Mouse (Mus musculus): ENCODE results near the gene Gm49387. TPM values are rescaled to one million over a fixed set of nuclear protein-coding genes. Genes with fewer than 3 reads are reported as not detected.

The Gm49387 gene
- not detected for polyA plus RNA-seq (2014; fragmentation: Illumina TruSeq; extraction: RNeasy Lipid Tissue Mini Kit (QIAGEN cat#74804); ENCODE audit: low replicate concordance)

DNA sequence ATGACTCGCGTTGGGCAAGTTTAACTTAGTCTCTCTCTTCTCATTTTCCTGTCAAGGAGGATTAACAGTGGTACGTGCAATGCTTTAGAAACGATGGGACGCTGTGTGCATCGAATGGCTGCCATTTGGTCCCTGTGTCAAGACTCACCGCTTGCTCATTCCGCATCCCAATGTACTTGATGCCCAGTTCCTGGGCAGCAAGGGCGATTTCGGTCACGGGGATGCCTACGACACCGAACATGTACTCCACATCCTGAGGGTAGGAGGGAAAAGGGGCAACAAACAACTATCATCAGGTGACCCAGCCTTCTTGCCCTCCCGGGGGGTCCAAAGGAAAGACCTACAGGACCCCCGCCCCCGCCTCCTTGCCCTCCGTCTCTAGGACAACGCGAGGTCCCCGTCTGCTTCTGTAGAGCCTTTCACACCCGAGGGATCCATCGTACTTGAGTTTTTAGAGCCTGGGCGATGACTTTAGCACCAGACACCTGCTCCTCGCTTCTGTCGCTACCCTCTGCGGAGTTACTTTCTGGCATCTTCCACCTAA lies at the start of gene Gm49387:
Gm49387 (minus strand) TSS at position 533 of the 544 bp plus-strand sequence.

DNA sequence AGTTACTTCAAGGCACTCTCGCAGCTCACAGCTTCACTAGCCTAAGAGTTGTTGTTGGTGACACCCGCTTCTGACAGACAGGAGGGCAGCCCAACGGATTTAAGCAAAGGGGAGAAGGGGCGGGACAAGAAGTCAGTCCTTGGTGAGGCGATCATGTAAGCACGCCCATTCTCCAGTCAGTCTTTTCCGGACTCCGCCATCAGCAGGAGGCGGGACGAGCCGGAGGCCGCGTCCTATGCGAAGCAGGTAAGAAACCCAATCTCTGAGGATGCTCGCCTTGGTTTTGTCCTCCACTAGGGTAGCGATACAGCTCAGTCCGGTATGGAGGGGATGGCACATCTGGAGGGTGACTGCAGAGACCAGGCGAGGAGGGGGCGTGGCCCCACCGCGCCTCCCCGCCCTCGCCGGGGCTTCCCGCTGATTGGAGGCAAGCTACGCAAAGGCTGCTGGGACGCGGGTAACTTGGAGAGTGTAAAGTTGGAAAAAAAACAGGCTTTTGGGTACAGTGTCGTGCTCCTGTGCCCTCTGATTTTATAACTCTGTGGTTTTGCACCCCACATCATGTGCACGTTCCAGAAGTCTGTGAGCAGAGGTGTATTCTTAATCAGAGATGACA lies 320 bp upstream of the Gm49387 start, which contains the start of the genes Btd and Hacl1:
Btd (plus strand) TSS at position 139 of the 616 bp plus-strand sequence.
Hacl1 (minus strand) TSS at position 397 of the 616 bp plus-strand sequence.

DNA sequence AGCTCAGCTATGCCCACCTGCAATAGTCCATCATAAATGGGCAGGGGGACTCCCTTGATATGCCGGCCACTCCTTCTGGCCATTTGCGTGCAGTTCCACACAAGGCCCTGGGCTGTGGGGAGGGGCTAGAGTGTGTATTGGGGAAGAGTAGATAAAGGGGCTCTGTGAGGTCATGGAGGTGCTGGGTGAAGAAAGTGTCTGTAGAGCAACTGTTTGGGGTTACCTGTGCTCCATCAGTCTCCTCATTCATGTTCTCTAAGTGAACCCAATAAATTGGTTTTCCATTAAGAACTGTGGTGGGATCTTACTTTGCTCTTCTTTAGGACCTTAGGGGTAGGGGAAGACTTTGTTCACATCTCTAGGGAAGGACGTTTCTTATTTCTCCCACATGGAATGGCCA lies 49.4 kb downstream of the Gm49387 start, which contains the start of gene Colq:
Colq (minus strand) TSS at position 101 of the 400 bp plus-strand sequence.

Other genes with a start within 250 kb of the Gm49387 start
- 11.6 TPM for gene Sh3bp5, start 204.8 kb downstream of the Gm49387 start, polyA plus RNA-seq (2014; fragmentation: Illumina TruSeq; extraction: RNeasy Lipid Tissue Mini Kit (QIAGEN cat#74804); ENCODE audit: low replicate concordance)
- gene Eaf1, start 146.5 kb downstream of the Gm49387 start, polyA plus RNA-seq (2014; fragmentation: Illumina TruSeq; extraction: RNeasy Lipid Tissue Mini Kit (QIAGEN cat#74804); ENCODE audit: low replicate concordance), result 49.3 TPM
- gene Mettl6, start 145.8 kb downstream of the Gm49387 start, polyA plus RNA-seq (2014; fragmentation: Illumina TruSeq; extraction: RNeasy Lipid Tissue Mini Kit (QIAGEN cat#74804); ENCODE audit: low replicate concordance), result 40.2 TPM
- gene Colq, start 49.5 kb downstream of the Gm49387 start, polyA plus RNA-seq (2014; fragmentation: Illumina TruSeq; extraction: RNeasy Lipid Tissue Mini Kit (QIAGEN cat#74804); ENCODE audit: low replicate concordance), result 0.19 TPM
- gene Btd, start 150 bp upstream of the Gm49387 start, polyA plus RNA-seq (2014; fragmentation: Illumina TruSeq; extraction: RNeasy Lipid Tissue Mini Kit (QIAGEN cat#74804); ENCODE audit: low replicate concordance), result 2.8 TPM
- gene Hacl1, start 408 bp upstream of the Gm49387 start, polyA plus RNA-seq (2014; fragmentation: Illumina TruSeq; extraction: RNeasy Lipid Tissue Mini Kit (QIAGEN cat#74804); ENCODE audit: low replicate concordance), result 7.3 TPM
- gene Ankrd28, start 189.8 kb upstream of the Gm49387 start, polyA plus RNA-seq (2014; fragmentation: Illumina TruSeq; extraction: RNeasy Lipid Tissue Mini Kit (QIAGEN cat#74804); ENCODE audit: low replicate concordance), result 36.7 TPM